Mouse (Mus musculus) T-cell, adult 2 months (primary cell): ENCODE data around the gene Nop16.
"Not testable (repeated sequence)": the region's sequence is repeated elsewhere in the genome, so short reads cannot be mapped to it uniquely, and the experiment has no call there.

ENCODE experiments used
- DNase-seq: peaks from one replicate; pipeline ENCODE4 v3.0.0; 2022; ENCODE audit warnings: low spot score

The Nop16 gene

GRCm38 (mm10) chr13:54589996-54590951 lies at the start of gene Nop16, which contains the start of gene Higd2a:
Gene Nop16, minus strand, starts transcription at chr13:54590090.
Gene Higd2a, plus strand, starts transcription at chr13:54590207.
- DNase-seq, result peak; percentile 95

DNA sequence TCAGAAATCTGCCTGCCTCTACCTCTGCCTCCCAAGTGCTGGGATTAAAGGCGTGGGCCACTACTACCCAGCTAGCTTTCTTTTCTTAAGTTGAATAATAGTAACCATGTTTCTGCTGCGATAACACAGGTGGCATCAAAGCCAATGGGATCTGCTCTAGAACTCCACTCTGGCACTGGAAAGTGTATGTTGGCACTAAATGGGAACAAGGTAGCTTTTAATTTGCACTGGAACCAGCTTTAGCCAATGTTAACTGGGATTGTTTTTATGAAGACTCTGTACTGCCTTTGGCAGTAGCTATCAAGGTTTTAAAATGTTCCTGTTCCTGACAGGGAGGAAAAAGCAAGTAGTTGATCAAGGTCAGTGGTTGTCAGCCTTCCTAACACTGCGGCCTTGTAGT lies 45.1 kb upstream of the Nop16 start:
- no peak for DNase-seq

DNA sequence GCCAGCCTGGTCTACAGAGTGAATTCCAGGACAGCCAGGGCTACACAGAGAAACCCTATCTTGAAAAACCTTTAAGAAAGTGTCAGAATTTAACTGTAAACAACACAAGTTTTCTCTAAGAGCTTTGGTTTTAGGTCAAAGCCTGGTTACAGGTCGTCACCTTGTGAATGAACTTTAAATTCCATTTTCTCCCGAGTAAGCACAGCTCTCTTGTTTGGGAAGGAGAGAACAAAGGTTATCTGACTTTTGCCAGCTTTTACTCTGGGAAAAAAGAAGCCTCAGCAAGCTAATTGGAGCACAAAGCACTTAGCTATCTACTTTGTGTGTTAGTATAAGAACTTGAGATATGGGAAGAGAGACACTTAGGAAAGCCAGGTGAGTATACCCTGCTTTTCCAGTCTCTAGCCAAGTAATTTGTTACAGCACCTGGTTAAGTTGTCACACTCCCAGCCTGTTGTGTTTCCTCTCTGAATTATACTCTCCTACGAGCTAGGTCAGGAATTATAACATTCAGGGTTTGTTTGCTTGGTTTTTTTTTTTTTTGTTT lies 42.9 kb upstream of the Nop16 start:
- DNase-seq, result no peak

DNA sequence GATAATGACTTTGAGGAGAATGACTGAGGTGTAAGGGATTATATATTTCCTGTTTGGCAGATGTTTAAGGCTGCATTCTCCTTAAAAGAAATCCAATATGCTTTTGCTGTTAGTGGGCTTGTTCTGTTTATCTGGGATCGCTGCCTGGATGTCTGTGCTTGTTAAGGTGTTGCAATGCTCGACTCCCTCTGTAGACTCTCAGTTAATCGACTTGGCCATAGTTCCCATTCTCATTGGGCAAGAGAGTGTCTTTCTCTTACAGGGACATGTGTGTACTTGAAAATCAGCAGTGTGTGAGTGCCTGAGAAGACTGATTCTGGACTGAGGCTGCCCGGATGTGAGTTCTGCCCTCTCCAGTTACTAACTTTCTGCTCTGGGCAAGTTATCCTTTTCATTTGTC lies 39.2 kb upstream of the Nop16 start:
- no peak for DNase-seq

DNA sequence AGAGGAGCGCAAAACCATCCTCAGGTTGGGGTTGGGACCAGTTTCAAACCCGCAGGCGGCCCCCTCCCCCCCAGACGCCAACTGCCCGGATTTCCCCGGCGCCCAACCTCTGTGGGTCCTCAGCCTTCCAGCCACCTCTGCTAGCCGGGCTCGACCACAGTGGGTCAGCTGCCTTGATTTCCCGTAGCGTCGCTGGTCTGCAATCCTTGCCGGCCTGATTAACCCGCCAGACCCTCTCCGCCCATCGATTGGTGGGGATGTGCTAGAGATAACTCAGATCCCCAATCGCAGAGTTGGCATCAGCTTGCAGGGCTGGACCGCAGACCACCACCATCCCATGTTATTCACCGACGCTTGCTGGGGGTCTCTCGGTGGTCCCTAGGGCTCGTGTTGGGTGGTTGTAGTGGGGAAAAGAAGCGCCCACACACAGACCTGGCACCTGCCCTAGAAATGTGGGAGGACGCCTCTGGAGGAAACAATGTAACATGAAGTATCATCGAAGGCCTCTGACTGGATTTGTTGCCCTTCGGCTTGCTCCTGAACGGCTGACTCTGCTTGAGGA lies 32.2 kb upstream of the Nop16 start:
- peak; percentile 26 for DNase-seq

- DNase-seq, result peak; percentile 97
These were observed 31.5 kb upstream of the Nop16 start, which contains the start of gene Faf2 for GRCm38 (mm10) chr13:54621155-54621932. Gene Faf2, plus strand, starts transcription at chr13:54621784.

- no peak for DNase-seq
These were observed 27.1 kb upstream of the Nop16 start for GRCm38 (mm10) chr13:54616998-54617397.

DNA sequence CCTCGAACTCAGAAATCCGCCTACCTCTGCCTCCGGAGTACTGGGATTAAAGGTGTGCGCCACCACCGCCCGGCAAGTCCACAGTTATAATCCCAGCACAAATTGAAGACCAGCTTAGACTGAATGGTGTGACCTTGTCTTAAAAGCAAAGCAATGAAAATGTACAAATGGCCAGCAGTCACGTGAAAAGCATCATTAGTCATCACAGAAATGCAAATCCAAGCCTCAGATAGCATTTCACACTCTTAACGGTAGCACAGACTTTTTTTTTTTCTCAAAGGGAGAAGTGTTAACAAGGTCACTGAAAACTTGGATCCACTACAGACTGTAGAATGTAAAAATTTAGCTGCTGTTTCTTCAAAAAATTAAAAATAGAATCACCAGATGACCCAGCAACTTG lies 26.4 kb upstream of the Nop16 start:
- no peak for DNase-seq

GRCm38 (mm10) chr13:54613141-54613540 lies 23.3 kb upstream of the Nop16 start:
- DNase-seq, result not testable (repeated sequence)

DNA sequence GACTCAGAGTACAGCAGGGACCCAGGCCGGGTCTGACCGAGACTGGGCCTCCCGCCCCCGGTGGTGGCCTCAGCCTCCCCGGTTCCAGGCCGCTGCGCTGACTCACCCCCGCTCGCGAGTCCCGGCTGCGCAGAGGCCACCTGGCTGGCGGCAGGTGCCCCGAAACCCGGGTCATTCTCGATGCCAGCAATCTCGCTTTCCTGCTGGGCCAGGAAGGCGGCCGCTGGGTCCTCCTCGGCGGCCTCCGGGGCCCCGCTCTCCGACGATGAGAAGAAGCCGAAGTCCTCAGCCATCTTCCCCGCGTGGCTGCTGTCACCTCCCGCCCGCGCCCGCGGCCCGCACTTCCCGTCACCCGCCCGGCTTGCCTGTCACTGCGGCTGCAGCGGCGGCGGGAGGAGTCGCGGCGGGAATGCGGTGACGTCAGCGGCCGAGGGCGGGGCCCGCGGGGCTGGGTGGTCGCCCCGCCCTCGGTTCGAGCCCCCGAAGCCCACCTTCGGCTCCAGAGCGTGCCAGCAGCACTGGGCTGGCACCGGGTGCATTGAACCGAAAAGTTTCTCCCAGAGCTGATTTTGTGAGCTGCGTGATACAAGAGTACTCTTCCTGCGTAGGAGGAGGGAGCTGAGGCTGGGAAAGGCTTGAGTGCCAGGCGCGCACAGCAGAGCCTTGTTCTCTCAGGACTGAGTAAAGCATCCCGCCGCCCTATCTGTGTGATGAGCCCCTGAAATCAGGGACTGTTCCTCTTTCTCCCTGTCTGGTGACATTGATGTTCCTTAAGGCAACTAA lies 21.3 kb upstream of the Nop16 start, which contains the start of gene Cltb:
Gene Cltb, minus strand, starts transcription at position 373 of the 783 bp plus-strand sequence.
- DNase-seq, result peak; percentile 83

DNA sequence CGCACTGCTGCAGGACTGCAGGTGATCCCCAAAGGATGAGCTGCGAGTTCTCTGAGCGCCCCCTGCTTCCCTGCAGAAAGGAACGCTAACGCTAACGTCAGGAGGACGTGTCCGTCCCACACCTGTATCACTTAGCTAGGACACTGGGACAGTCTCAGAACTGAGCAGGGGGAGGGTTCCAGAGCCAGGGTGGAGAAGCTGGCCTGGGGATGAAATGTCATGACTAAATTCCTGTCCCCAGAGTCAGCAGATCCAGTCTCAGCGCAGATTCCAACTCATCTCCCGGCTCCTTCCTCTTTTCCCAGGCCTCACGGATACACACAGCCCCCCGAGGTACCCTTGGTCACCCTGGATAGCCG lies 20.7 kb upstream of the Nop16 start:
- DNase-seq, result no peak

- no peak for DNase-seq
These were observed 19.4 kb upstream of the Nop16 start for GRCm38 (mm10) chr13:54609301-54609700.

DNA sequence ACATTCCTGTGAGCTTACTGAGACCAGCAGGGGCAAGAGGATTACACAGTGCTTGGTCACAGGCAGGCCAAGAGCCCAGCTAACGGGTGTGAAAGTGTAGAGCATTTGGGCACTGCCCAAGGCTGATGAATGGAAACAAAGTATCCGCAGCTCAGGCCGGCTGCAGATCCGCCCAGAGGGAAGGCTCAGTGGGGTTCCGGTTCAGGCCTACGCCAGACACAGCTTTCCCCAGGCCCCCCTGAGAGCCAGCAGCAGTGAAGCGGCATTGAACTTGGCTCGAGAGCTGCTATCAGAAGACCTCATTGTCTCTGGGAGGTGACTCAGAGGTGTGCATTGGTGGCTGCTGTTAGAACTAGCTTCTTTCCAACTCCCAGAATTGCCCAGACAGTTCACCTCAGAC lies 18.8 kb upstream of the Nop16 start:
- DNase-seq, result no peak

DNA sequence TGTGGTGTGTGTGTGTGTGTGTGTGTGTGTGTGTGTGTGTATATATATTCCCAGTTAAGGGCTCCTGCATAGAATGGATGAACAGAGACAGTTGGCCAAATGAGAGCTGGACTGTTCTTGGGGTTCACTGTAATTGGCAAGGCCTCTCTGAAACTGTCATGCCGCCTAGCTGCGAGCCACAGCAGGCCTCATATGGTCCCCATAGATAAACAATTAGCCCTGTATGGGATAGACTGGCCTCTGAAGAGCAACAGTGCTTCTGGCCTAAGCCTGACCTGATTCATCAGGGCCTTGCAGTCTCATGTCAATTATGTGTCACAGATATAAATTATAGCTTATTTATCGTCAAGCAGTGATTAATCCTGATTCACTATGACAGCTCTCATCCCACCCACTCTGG lies 18.1 kb upstream of the Nop16 start:
- no peak for DNase-seq

- DNase-seq, result no peak
These were observed 17.3 kb upstream of the Nop16 start for GRCm38 (mm10) chr13:54607204-54607603.

- no peak for DNase-seq
These were observed 15.5 kb upstream of the Nop16 start for GRCm38 (mm10) chr13:54605426-54605825.

DNA sequence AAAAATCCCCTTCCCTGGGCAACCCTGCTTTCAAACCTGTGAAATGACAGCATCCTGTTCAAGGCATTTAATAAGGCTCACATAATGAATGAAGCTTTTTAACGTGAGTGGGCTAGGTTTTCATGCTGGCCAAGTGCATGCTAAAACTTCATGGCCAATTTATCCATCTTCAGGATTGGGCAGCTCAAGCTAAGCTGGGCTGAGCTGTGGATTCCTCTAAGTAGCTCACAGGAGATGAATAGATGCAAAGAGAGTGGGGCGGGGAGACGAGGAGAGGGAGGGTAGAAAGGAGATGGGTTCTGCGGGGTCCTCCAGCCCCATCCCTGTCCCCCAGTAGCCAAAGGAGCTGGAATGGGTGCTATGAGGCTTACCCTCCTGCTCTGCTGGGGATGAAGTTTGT lies 14.3 kb upstream of the Nop16 start:
- no peak for DNase-seq

GRCm38 (mm10) chr13:54603501-54603900 lies 13.6 kb upstream of the Nop16 start:
- DNase-seq, result no peak

GRCm38 (mm10) chr13:54602639-54603111 lies 12.8 kb upstream of the Nop16 start:
- no peak for DNase-seq

GRCm38 (mm10) chr13:54598622-54599143 lies 8.8 kb upstream of the Nop16 start:
- DNase-seq, result no peak

DNA sequence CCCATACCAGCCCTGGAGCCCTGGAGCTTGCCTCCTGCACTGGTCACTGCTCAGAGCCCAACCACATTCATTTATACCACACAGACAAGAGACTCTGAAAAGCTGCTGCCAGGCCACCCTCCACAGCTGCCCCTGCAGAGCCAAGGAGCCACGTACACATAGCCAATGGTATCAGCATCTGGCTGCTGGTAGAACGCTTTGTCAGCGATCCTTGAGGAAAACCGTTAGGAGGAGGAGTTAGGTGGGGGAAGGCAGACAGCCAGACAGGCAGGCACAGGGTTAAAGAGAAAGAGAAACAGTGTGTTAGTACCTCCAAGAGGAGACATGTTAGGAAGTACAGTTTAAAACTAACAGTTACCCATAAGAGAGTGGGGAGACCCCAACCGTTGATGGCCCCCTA lies 7.0 kb upstream of the Nop16 start:
- DNase-seq, result no peak
